Mouse (Mus musculus) CH12.LX (cell line): ENCODE data around the gene Hyal3. TPM values are rescaled to one million over a fixed set of nuclear protein-coding genes. Genes with fewer than 3 reads are reported as not detected.

Experiments
- DNase-seq: peaks from one replicate; pipeline ENCODE4 v3.0.0-alpha.2; 2013; ENCODE audit errors: extremely low read depth
- H3K27ac ChIP-seq: 2 replicates; pipeline ENCODE4 v1.5.1; 2012; ENCODE audit warnings: low read depth, mild to moderate bottlenecking, control low read depth, moderate library complexity; ENCODE audit not compliant: insufficient read depth
- H3K27me3 ChIP-seq: replicated peaks from 2 replicates; pipeline ENCODE3; 2012; ENCODE audit warnings: inconsistent platforms
- H3K36me3 ChIP-seq, 2 experiments: replicated peaks in 1 of 2; 2 replicates each; pipeline versions ENCODE3 to v1.6.1; 2012; ENCODE audit warnings: inconsistent platforms in 1 of 2, low read length in 1 of 2, mild to moderate bottlenecking in 1 of 2, mixed read lengths in 1 of 2, moderate library complexity in 1 of 2; ENCODE audit not compliant: control insufficient read depth in 1 of 2, insufficient read depth in 1 of 2
- H3K4me1 ChIP-seq, 2 experiments: 2 replicates each; pipeline ENCODE4 v1.6.1; 2012; ENCODE audit warnings: inconsistent platforms in 1 of 2, moderate library complexity in 1 of 2; ENCODE audit not compliant: insufficient read depth in 2 of 2, control insufficient read depth in 1 of 2
- H3K4me2 ChIP-seq: 2 replicates; pipeline ENCODE4 v1.6.1; 2012; ENCODE audit warnings: low read depth, mild to moderate bottlenecking, control low read depth; ENCODE audit not compliant: poor library complexity, insufficient read depth, severe bottlenecking
- H3K4me3 ChIP-seq, 3 experiments: fragments of 150-350 bp in 1 of 3; sonication (generic) in 1 of 3; replicated peaks in 1 of 3; 2 replicates each; pipeline versions ENCODE3 to v1.5.1; 2011 to 2012; ENCODE audit warnings: low read depth in 2 of 3, low read length in 2 of 3, mild to moderate bottlenecking in 2 of 3, moderate library complexity in 2 of 3, control low read depth in 1 of 3, improper control_type of control experiment in 1 of 3, inconsistent platforms in 1 of 3, mixed read lengths in 1 of 3; ENCODE audit not compliant: poor library complexity in 1 of 3
- H3K79me2 ChIP-seq: replicated peaks from 2 replicates; pipeline ENCODE4 v1.6.1; 2012; ENCODE audit warnings: mild to moderate bottlenecking, moderate library complexity; ENCODE audit not compliant: control insufficient read depth, poor library complexity, insufficient read depth, severe bottlenecking; ENCODE audit errors: extremely low read depth
- H3K9ac ChIP-seq: 2 replicates; pipeline ENCODE4 v1.6.1; 2012; ENCODE audit warnings: low read depth, mild to moderate bottlenecking, control low read depth, moderate library complexity; ENCODE audit not compliant: insufficient read depth
- H3K9me3 ChIP-seq: replicated peaks from 2 replicates; pipeline ENCODE3; 2012; ENCODE audit warnings: low read length, inconsistent platforms, mixed read lengths
- CHD1 ChIP-seq: IDR thresholded peaks from 2 replicates; pipeline ENCODE4 v1.6.1; 2012; ENCODE audit warnings: low read depth, low read length, improper control_type of control experiment, inconsistent platforms
- CHD2 ChIP-seq: IDR thresholded peaks from 2 replicates; pipeline ENCODE4 v1.6.1; 2011; ENCODE audit warnings: low read length, improper control_type of control experiment
- GABPA ChIP-seq: IDR thresholded peaks from 2 replicates; pipeline ENCODE4 v1.6.1; 2012; ENCODE audit warnings: low read depth, low read length, improper control_type of control experiment, inconsistent platforms; ENCODE audit not compliant: insufficient replicate concordance
- IRF4 ChIP-seq: IDR thresholded peaks from 2 replicates; pipeline ENCODE4 v1.6.1; 2014; ENCODE audit warnings: low read depth, mild to moderate bottlenecking, inconsistent platforms, low read length, improper control_type of control experiment
- MAFK ChIP-seq: IDR thresholded peaks from 2 replicates; pipeline ENCODE4 v1.6.1; 2011; ENCODE audit warnings: low read length, improper control_type of control experiment; ENCODE audit not compliant: insufficient replicate concordance
- MAX ChIP-seq: IDR thresholded peaks from 2 replicates; pipeline ENCODE4 v1.6.1; 2011; ENCODE audit warnings: low read length, improper control_type of control experiment
- MAZ ChIP-seq: IDR thresholded peaks from 2 replicates; pipeline ENCODE4 v1.6.1; 2012; ENCODE audit warnings: low read depth, mild to moderate bottlenecking, inconsistent platforms, low read length, improper control_type of control experiment, moderate library complexity
- MYC ChIP-seq: IDR thresholded peaks from 2 replicates; pipeline ENCODE4 v1.6.1; 2011; ENCODE audit warnings: low read depth, mild to moderate bottlenecking, improper control_type of control experiment, low read length
- NELFE ChIP-seq: IDR thresholded peaks from 2 replicates; pipeline ENCODE4 v1.6.1; 2011; ENCODE audit warnings: low read depth, low read length, improper control_type of control experiment
- NRF1 ChIP-seq: IDR thresholded peaks from 2 replicates; pipeline ENCODE4 v1.6.1; 2014; ENCODE audit warnings: low read depth, mild to moderate bottlenecking, inconsistent platforms, low read length, improper control_type of control experiment, moderate library complexity
- PAX5 ChIP-seq: IDR thresholded peaks from 2 replicates; pipeline ENCODE4 v1.6.1; 2012; ENCODE audit warnings: low read length, inconsistent platforms, mixed read lengths
- POLR2AphosphoS2 ChIP-seq: IDR thresholded peaks from 2 replicates; pipeline ENCODE4 v1.6.1; 2011; ENCODE audit warnings: low read depth, low read length, improper control_type of control experiment
- RAD21 ChIP-seq: IDR thresholded peaks from 2 replicates; pipeline ENCODE4 v1.6.1; 2011; ENCODE audit warnings: low read depth, mild to moderate bottlenecking, low read length, improper control_type of control experiment, moderate library complexity
- RCOR1 ChIP-seq: conservative IDR thresholded peaks from 2 replicates; pipeline ENCODE4 v1.6.1; 2012; ENCODE audit warnings: low read depth, mild to moderate bottlenecking, inconsistent platforms, low read length, improper control_type of control experiment
- SIN3A ChIP-seq: IDR thresholded peaks from 2 replicates; pipeline ENCODE4 v1.6.1; 2012; ENCODE audit warnings: low read length, improper control_type of control experiment, inconsistent platforms
- TBP ChIP-seq: conservative IDR thresholded peaks from 2 replicates; pipeline ENCODE4 v1.6.1; 2011; ENCODE audit warnings: low read depth, low read length, improper control_type of control experiment
- TCF12 ChIP-seq: IDR thresholded peaks from 2 replicates; pipeline ENCODE4 v1.6.1; 2014; ENCODE audit warnings: low read depth, mild to moderate bottlenecking, inconsistent platforms, low read length, improper control_type of control experiment
- UBTF ChIP-seq: IDR thresholded peaks from 2 replicates; pipeline ENCODE4 v1.6.1; 2012; ENCODE audit warnings: low read depth, mild to moderate bottlenecking, inconsistent platforms, low read length, improper control_type of control experiment, moderate library complexity
- USF2 ChIP-seq: conservative IDR thresholded peaks from 2 replicates; pipeline ENCODE4 v1.6.1; 2011; ENCODE audit warnings: low read depth, low read length, improper control_type of control experiment
- ZC3H11A ChIP-seq: IDR thresholded peaks from 2 replicates; pipeline ENCODE4 v1.6.1; 2012; ENCODE audit warnings: low read depth, mild to moderate bottlenecking, inconsistent platforms, low read length, improper control_type of control experiment
- ZKSCAN1 ChIP-seq: IDR thresholded peaks from 2 replicates; pipeline ENCODE4 v1.6.1; 2012; ENCODE audit warnings: low read depth, inconsistent platforms, low read length, improper control_type of control experiment, borderline replicate concordance
- dilution Hi-C: fragments of 300-500 bp; cut with MboI; formaldehyde crosslinking; loops from 2 replicates; pipeline ENCODE4 v1.14.3; 2020; ENCODE audit warnings: low sequenced_read_pairs; ENCODE audit not compliant: extremely low pct_unique_long_range_greater_than_20kb, extremely low pct_ligation_motif_present
- in situ Hi-C: fragments of 300-500 bp; cut with MboI; formaldehyde crosslinking; loops from 3 replicates; pipeline ENCODE4 v1.14.3; 2019; ENCODE audit warnings: low sequenced_read_pairs, low pct_ligation_motif_present, low pct_unique_long_range_greater_than_20kb, mixed read lengths
- polyA plus RNA-seq: library from polyadenylated mRNA; unstranded; fragments of >175 nt; gene quantifications from 2 replicates; pipeline ENCODE4 v1.2.1, GENCODE M21; 2012; ENCODE audit warnings: low read depth; ENCODE audit not compliant: insufficient read length
- total RNA-seq, 2 experiments: library from RNA; depleted of rRNA; stranded (reverse); fragments of 300-350 nt in 1 of 2; fragments of >200 nt in 1 of 2; gene quantifications; 2 replicates each; pipeline ENCODE4 v1.2.3; 2012 to 2014

Gene Hyal3
- total and polyA plus RNA-seq, 3 experiments = 0.12 to 0.21 (median 0.13) TPM

- no peaks in the 10 kb centered on the region for H3K9me3 ChIP-seq
- H3K79me2 ChIP-seq = peaks cover under 1% of the 10 kb centered on the region
- DNase-seq = no peak
- H3K27ac ChIP-seq = no peak overlapping the region
- no peak overlapping the region for H3K4me3 ChIP-seq
- no peaks in the 10 kb centered on the region for H3K27me3 ChIP-seq
- no peak overlapping the region for H3K4me2 ChIP-seq
- in situ Hi-C loops = no loop called here
- peaks cover 0 to 4% of the 10 kb centered on the region in 2 experiments; a peak in 2 of 4 replicates for H3K4me1 ChIP-seq
- H3K36me3 ChIP-seq = peaks cover 48 to 96% of the 10 kb centered on the region in 2 experiments
- H3K9ac ChIP-seq = no peak overlapping the region
- TF ChIP-seq NRF1 (no peak), IRF4 (no peak), ZKSCAN1 (no peak), SIN3A (no peak), MAFK (no peak), RAD21 (no peak)
- dilution Hi-C loops = no loop called here
These were observed 13.9 kb downstream of the Hyal3 start for GRCm38 (mm10) chr9:107594281-107595062.

- peaks cover 7 to 13% of the 10 kb centered on the region in 2 experiments for H3K4me1 ChIP-seq
- TF ChIP-seq MAX = no peak
- 0 out of 2 replicates have a peak, but pooled peaks have one; percentile 28 for TF ChIP-seq POLR2AphosphoS2
- no peak for TF ChIP-seq NRF1
- TF ChIP-seq CHD2 = no peak
- no peak for TF ChIP-seq RCOR1
- no peak overlapping the region for H3K4me2 ChIP-seq
- peaks cover 26 to 95% of the 10 kb centered on the region in 2 experiments for H3K36me3 ChIP-seq
- H3K27ac ChIP-seq = no peak overlapping the region
- DNase-seq = no peak
- dilution Hi-C loops = no loop called here
- H3K9ac ChIP-seq = no peak overlapping the region
- H3K79me2 ChIP-seq = no peaks in the 10 kb centered on the region
- H3K27me3 ChIP-seq = no peaks in the 10 kb centered on the region
- no peaks in the 10 kb centered on the region for H3K9me3 ChIP-seq
- H3K4me3 ChIP-seq = no peak overlapping the region
- in situ Hi-C loops = no loop called here
These were observed 16.3 kb downstream of the Hyal3 start for GRCm38 (mm10) chr9:107596619-107597569.

GRCm38 (mm10) chr9:107598385-107598784 is 17.8 kb downstream of the Hyal3 start:
- Histone ChIP-seq H3K27ac (no peak overlapping the region), H3K79me2 (no peaks in the 10 kb centered on the region), H3K27me3 (no peaks in the 10 kb centered on the region), H3K4me3 (no peak overlapping the region), H3K9ac (no peak overlapping the region), H3K9me3 (no peaks in the 10 kb centered on the region), H3K4me1 (peaks cover 16 to 28% of the 10 kb centered on the region in 2 experiments), H3K36me3 (peaks cover 13 to 81% of the 10 kb centered on the region in 2 experiments), H3K4me2 (no peak overlapping the region)
- in situ Hi-C loops = no loop called here
- dilution Hi-C loops = no loop called here
- DNase-seq = no peak
- no peak for TF ChIP-seq UBTF
- TF ChIP-seq TCF12 = no peak
- TF ChIP-seq ZC3H11A = no peak
- TF ChIP-seq MYC = no peak
- no peak for TF ChIP-seq NELFE
- no peak for TF ChIP-seq CHD1
- TF ChIP-seq TBP = no peak
- TF ChIP-seq USF2 = no peak
- TF ChIP-seq PAX5 = no peak
- TF ChIP-seq GABPA = no peak
- no peak for TF ChIP-seq ZKSCAN1
- TF ChIP-seq MAFK = no peak
- no peak for TF ChIP-seq MAZ
- no peak for TF ChIP-seq MAX
